Mouse (Mus musculus): ENCODE data around the gene Sspo. TPM values are rescaled to one million over a fixed set of nuclear protein-coding genes. Genes with fewer than 3 reads are reported as not detected.

Gene Sspo
- total RNA-seq, 1 experiment = 0.27 TPM

DNA sequence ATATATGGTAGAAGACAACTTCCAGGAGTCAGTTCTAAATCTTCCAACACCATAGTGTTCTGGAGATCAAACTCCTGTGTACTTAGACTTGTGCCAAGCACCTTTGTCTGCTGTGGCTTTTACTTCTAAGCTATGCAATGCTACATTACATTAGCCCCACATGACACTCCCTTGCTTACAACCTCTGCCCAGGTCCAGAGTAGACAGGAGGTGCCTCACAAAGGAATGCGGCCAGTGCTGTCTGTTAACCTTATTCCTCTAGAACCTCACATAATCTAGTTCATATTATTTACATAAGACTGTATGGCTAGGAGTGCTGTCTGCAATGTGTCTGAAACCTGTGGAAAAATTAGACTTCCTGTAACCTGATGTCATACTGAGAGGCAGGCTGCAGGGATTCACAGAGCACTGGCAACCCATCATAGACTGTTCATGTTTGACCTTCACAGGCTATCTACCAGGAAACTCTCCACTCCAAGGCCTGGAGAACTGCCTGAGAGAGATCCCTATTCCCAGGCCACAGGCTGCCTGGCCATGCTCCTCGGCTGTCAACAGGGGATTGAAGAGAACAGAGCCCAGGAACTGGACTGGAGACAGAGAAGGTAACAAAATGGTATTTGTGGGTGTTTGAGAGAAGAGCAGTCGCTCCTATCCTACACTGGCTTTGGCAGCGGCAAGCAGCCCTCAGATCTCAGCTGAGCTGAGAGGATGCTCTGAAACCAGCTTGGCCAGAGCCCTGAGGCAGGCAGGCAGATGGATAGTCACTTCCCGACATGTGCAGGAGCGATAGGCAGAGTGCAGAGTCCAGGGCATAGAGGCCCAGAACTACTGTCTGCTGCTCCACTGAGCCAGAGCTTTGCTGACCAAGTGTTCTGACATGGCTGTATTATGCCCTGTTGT, 36.6 kb upstream of the Sspo start:
- DNase-seq (ENCODE audit: low read depth, low spot score) = no peak
- no peak for TF ChIP-seq MAFK (IDR thresholded peaks at IDR 0.05; ENCODE audit: insufficient read depth, low read depth, low read length)
- TF ChIP-seq HCFC1 (IDR thresholded peaks at IDR 0.05; ENCODE audit: borderline replicate concordance, insufficient read depth, low read length) = no peak
- TF ChIP-seq ZC3H11A (IDR thresholded peaks at IDR 0.05; ENCODE audit: borderline replicate concordance, low read depth, low read length) = no peak
- no peak for TF ChIP-seq ZNF384 (IDR thresholded peaks at IDR 0.05; ENCODE audit: low read depth, low read length)
- no peaks in the 10 kb centered on the region for H3K4me1 ChIP-seq (ENCODE audit: control insufficient read depth in 2 of 2, insufficient read depth in 2 of 2, low read length in 2 of 2, poor library complexity in 1 of 2)
- in situ Hi-C loops (cut with MboI; ENCODE audit: low sequenced_read_pairs in 2 of 2, unreplicated experiment in 2 of 2) = no loop called here
- no peaks in the 10 kb centered on the region for H3K9me3 ChIP-seq (ENCODE audit: control insufficient read depth, insufficient read depth, low read depth, low read length)
- no peak overlapping the region for H3K9ac ChIP-seq (ENCODE audit: insufficient read depth, low read depth, low read length, poor library complexity, severe bottlenecking)
- H3K4me3 ChIP-seq (ENCODE audit: insufficient read depth in 1 of 2, low read depth in 1 of 2, low read length in 2 of 2, poor library complexity in 1 of 2, severe bottlenecking in 1 of 2) = no peak overlapping the region
- H3K36me3 ChIP-seq (ENCODE audit: control insufficient read depth, insufficient read depth, low read length, poor library complexity, severe bottlenecking) = peaks cover 56% of the 10 kb centered on the region
- H3K27ac ChIP-seq (ENCODE audit: insufficient read depth, low read depth, low read length, poor library complexity, severe bottlenecking) = no peak overlapping the region

DNA sequence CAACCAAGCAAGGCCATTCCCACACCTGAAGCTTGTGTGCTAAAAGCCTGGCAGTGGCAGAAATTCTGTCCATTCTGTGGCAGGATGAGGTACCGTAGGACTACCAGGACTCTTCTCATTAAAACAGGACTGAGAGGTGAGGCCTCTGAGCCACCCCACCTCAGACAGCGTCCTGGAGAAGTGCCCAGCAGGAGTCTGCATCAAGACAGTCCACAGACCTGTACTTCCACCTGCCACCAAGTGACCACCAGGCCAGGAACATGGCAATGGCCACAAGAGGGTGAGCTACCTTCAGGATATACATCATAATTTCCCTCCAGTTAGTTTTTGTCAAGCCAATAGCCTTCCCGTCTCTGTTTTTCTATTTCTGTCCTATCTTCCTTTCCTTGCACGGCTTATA, 35.9 kb upstream of the Sspo start:
- H3K27ac ChIP-seq (ENCODE audit: insufficient read depth, low read depth, low read length, poor library complexity, severe bottlenecking) = no peak overlapping the region
- H3K9me3 ChIP-seq (ENCODE audit: control insufficient read depth, insufficient read depth, low read depth, low read length) = no peaks in the 10 kb centered on the region
- no peaks in the 10 kb centered on the region for H3K4me1 ChIP-seq (ENCODE audit: control insufficient read depth in 2 of 2, insufficient read depth in 2 of 2, low read length in 2 of 2, poor library complexity in 1 of 2)
- H3K36me3 ChIP-seq (ENCODE audit: control insufficient read depth, insufficient read depth, low read length, poor library complexity, severe bottlenecking) = peaks cover 58% of the 10 kb centered on the region
- DNase-seq (ENCODE audit: low read depth, low spot score) = no peak
- in situ Hi-C loops (cut with MboI; ENCODE audit: low sequenced_read_pairs in 2 of 2, unreplicated experiment in 2 of 2) = no loop called here
- H3K9ac ChIP-seq (ENCODE audit: insufficient read depth, low read depth, low read length, poor library complexity, severe bottlenecking) = no peak overlapping the region
- no peak for TF ChIP-seq ZNF384 (IDR thresholded peaks at IDR 0.05; ENCODE audit: low read depth, low read length)
- no peak for TF ChIP-seq HCFC1 (IDR thresholded peaks at IDR 0.05; ENCODE audit: borderline replicate concordance, insufficient read depth, low read length)
- no peak for TF ChIP-seq MAFK (IDR thresholded peaks at IDR 0.05; ENCODE audit: insufficient read depth, low read depth, low read length)
- TF ChIP-seq ZC3H11A (IDR thresholded peaks at IDR 0.05; ENCODE audit: borderline replicate concordance, low read depth, low read length) = no peak
- no peak for TF ChIP-seq CHD2 (IDR thresholded peaks at IDR 0.05; ENCODE audit: low read depth, low read length)
- H3K4me3 ChIP-seq (ENCODE audit: insufficient read depth in 1 of 2, low read depth in 1 of 2, low read length in 2 of 2, poor library complexity in 1 of 2, severe bottlenecking in 1 of 2) = no peak overlapping the region

DNA sequence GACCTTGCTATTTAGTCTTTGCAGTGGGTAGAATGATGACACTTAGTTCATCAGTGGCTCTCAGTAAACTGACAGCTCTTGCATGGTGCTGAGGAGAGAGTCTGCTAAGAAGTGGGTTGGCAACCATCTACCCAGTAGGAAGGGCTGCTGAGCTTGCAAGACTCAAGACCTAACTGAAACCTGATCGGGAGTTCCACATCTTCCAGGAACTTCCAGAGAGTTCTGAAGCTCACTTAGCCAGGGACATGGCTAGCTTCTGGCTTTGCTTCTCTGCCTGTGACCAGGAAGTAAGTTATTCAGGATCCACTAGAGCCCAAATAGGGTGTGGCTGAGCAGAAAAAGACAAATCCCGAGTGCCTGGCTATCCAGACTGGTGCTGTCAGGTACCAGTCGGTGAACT, 35.4 kb upstream of the Sspo start:
- TF ChIP-seq CHD2 (IDR thresholded peaks at IDR 0.05; ENCODE audit: low read depth, low read length) = no peak
- no peak for TF ChIP-seq HCFC1 (IDR thresholded peaks at IDR 0.05; ENCODE audit: borderline replicate concordance, insufficient read depth, low read length)
- TF ChIP-seq MAFK (IDR thresholded peaks at IDR 0.05; ENCODE audit: insufficient read depth, low read depth, low read length) = no peak
- no peak for TF ChIP-seq ZC3H11A (IDR thresholded peaks at IDR 0.05; ENCODE audit: borderline replicate concordance, low read depth, low read length)
- no peak for TF ChIP-seq ZNF384 (IDR thresholded peaks at IDR 0.05; ENCODE audit: low read depth, low read length)
- in situ Hi-C loops (cut with MboI; ENCODE audit: low sequenced_read_pairs in 2 of 2, unreplicated experiment in 2 of 2) = no loop called here
- no peak overlapping the region for H3K4me3 ChIP-seq (ENCODE audit: insufficient read depth in 1 of 2, low read depth in 1 of 2, low read length in 2 of 2, poor library complexity in 1 of 2, severe bottlenecking in 1 of 2)
- H3K9ac ChIP-seq (ENCODE audit: insufficient read depth, low read depth, low read length, poor library complexity, severe bottlenecking) = no peak overlapping the region
- DNase-seq (ENCODE audit: low read depth, low spot score) = no peak
- no peak overlapping the region for H3K27ac ChIP-seq (ENCODE audit: insufficient read depth, low read depth, low read length, poor library complexity, severe bottlenecking)
- H3K9me3 ChIP-seq (ENCODE audit: control insufficient read depth, insufficient read depth, low read depth, low read length) = no peaks in the 10 kb centered on the region
- H3K36me3 ChIP-seq (ENCODE audit: control insufficient read depth, insufficient read depth, low read length, poor library complexity, severe bottlenecking) = peaks cover 56% of the 10 kb centered on the region
- no peaks in the 10 kb centered on the region for H3K4me1 ChIP-seq (ENCODE audit: control insufficient read depth in 2 of 2, insufficient read depth in 2 of 2, low read length in 2 of 2, poor library complexity in 1 of 2)

DNA sequence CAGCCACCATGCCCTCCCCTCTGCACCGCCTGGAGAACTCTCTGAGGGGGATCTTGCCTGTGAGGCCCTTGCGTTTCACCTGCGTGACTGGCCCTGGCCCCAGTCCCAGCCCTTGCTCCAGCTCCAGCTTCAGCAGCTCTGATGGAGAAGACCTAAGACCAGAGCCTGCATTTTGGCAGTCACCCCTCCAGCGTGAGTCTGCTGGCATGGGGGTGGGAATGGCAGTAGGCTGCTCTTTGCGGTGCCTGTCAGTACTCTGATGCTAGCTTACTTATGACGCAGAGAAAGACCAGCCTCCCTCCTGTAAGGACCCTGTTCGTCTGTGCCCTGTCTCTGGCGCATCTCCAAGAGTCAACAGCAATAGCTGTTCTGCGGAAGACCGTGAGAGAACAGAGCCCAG, 34.9 kb upstream of the Sspo start:
- DNase-seq (ENCODE audit: low read depth, low spot score) = no peak
- Histone ChIP-seq H3K27ac (ENCODE audit: insufficient read depth, low read depth, low read length, poor library complexity, severe bottlenecking) (no peak overlapping the region), H3K9ac (ENCODE audit: insufficient read depth, low read depth, low read length, poor library complexity, severe bottlenecking) (no peak overlapping the region), H3K36me3 (ENCODE audit: control insufficient read depth, insufficient read depth, low read length, poor library complexity, severe bottlenecking) (peaks cover 56% of the 10 kb centered on the region), H3K4me3 (ENCODE audit: insufficient read depth in 1 of 2, low read depth in 1 of 2, low read length in 2 of 2, poor library complexity in 1 of 2, severe bottlenecking in 1 of 2) (no peak overlapping the region), H3K4me1 (ENCODE audit: control insufficient read depth in 2 of 2, insufficient read depth in 2 of 2, low read length in 2 of 2, poor library complexity in 1 of 2) (no peaks in the 10 kb centered on the region), H3K9me3 (ENCODE audit: control insufficient read depth, insufficient read depth, low read depth, low read length) (no peaks in the 10 kb centered on the region)
- in situ Hi-C loops (cut with MboI; ENCODE audit: low sequenced_read_pairs in 2 of 2, unreplicated experiment in 2 of 2) = no loop called here
- TF ChIP-seq ZNF384 (IDR thresholded peaks at IDR 0.05; ENCODE audit: low read depth, low read length) (no peak), ZC3H11A (IDR thresholded peaks at IDR 0.05; ENCODE audit: borderline replicate concordance, low read depth, low read length) (no peak), CHD2 (IDR thresholded peaks at IDR 0.05; ENCODE audit: low read depth, low read length) (no peak), HCFC1 (IDR thresholded peaks at IDR 0.05; ENCODE audit: borderline replicate concordance, insufficient read depth, low read length) (no peak), MAFK (IDR thresholded peaks at IDR 0.05; ENCODE audit: insufficient read depth, low read depth, low read length) (no peak)

Measured in ES-E14 (cell line).